Mouse (Mus musculus): ENCODE results near the gene Ehmt2.

Gene Ehmt2

DNA sequence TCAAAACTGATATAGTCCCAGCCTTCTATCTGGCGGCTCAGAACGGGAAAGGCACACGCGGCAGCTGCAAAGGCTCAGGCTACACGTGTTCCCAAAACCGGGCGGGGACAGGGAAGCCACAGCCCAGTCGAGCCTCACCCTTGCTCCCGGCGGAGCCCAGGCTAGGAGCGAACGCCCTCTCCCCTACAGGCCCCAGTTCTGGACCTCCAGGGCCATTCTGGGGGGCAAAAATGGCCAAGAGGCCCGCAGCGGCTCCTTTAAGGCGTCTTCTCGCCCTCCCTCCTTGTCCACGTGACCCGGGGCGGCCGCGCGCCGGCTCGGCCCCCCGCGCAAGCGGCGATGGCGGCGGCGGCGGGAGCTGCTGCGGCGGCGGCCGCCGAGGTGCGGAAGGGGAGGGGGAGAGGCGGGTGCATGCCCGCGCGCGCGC, at the start of gene Ehmt2, which contains the start of gene C2:
Gene Ehmt2 (plus strand): TSS at position 310 of the 427 bp plus-strand sequence.
Gene C2 (minus strand): TSS at position 106 of the 427 bp plus-strand sequence.
- ATAC-seq (ENCODE audit: low TSS enrichment): peak; percentile 58

DNA sequence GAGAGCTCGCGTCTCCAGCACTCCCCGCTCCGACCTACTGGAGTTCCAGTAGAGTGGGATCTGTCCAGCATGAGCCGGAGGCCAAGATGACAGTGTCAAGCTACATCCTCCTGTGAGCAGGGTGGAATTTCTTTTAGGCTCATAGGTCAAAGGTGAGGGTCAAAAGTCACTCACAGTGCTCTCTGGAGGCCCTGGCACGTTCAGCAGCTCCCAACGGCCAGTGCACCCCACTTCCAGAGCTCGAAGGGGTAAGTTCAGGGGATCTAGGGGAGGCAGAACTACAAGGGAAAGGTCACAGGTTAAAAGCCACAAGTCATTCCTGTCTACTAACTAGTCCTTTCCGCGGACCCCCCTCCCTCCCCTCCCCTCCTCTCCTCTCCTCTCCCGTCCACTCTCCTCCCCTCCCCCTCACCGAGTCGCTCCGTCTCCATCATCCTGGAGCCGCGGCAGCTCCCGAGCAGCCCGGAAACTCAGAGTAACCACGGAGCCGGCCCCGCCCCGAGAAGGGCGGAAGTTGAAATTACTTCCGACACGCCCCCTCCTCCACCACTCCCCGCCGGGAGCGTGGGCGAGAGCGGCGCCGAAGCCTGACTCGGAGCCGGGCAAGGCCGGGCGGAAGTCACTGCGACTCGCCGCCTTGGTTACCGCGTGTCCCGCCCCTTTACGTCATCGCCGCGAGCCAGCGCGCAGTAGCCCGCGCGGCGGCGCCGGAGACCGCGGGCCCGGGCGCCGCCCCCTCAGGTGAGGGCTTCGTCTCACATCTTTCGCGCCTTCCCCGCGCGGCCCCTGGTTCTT, 48.4 kb upstream of the Ehmt2 start, which contains the start of the genes Skiv2l and Nelfe:
Gene Skiv2l (minus strand): TSS at position 489 of the 795 bp plus-strand sequence.
Gene Nelfe (plus strand): TSS at position 670 of the 795 bp plus-strand sequence.
- ATAC-seq (ENCODE audit: low TSS enrichment): peak; percentile 98

DNA sequence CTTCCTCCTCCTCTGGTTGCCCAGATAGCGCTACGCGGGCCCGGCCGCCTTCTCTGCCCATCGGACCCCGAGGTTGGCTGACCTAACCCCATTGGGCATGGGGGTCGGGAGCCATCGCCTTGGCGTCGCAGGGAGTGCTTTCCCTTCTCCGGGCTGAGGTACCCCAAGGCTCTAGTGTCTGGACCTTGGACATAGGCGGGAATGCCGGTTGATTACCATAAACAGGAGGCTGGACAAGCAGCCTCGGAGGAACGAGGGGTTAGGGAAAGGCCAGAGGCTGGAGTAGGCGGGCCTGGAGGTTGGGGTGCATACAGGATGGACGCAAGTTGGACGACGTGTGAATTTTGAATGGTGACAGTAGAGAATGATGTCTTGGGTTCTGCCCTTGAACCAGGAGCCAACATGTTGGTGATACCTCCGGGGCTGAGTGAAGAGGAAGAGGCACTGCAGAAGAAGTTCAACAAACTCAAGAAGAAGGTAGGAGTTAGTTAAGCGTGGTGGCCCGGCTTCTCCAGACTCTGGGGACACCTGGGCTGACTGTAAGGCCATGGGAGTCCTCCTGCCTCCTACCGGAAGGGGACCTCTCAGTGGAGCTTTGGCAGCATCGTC, 47.6 kb upstream of the Ehmt2 start:
- peak; percentile 8; the same call in 1 of the 2 replicates for ATAC-seq (ENCODE audit: low TSS enrichment)

- no peak for ATAC-seq (ENCODE audit: low TSS enrichment)
Measured at GRCm38 (mm10) chr17:34853511-34853910, 44.8 kb upstream of the Ehmt2 start.

DNA sequence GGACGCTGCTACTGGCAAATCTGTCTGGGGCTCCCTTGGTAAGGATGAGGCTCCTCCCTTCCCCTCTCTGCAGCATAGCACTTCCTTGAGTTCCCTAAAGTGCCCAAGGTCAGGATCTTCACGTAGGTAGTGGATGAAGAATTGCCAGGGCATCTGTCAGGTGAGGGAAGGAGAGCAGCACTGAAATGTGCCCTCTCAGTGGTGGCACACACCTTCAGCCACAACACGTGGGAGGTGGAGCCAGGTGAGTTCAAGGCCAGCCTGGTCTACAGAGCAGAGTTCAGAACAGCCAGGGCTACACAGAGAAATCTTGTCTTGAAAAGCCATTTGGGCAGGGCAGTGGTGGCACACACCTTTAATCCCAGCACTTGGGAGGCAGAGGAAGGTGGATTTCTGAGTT, 43.5 kb upstream of the Ehmt2 start:
- no peak for ATAC-seq (ENCODE audit: low TSS enrichment)

GRCm38 (mm10) chr17:34855825-34856224, 42.4 kb upstream of the Ehmt2 start:
- ATAC-seq (ENCODE audit: low TSS enrichment): no peak

DNA sequence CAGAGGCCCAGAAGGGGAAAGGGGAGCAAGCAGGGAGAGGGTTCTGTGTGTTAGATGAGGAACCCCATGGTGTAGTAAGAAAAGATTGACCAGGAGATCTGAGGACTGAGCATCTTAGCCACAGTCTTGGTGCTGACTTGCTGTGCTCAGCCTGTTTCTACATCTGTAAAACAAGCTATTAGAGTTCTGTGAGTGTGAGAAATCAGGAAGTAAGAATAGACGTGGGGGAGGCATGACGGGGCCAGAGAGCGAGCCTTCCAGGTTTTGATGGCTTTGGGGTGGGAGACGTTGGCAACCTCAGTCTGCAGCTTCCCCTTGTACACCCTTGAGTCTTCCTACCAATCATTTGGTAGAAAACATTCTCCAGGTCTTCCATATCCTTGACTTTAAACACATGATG, 39.6 kb upstream of the Ehmt2 start:
- no peak for ATAC-seq (ENCODE audit: low TSS enrichment)

DNA sequence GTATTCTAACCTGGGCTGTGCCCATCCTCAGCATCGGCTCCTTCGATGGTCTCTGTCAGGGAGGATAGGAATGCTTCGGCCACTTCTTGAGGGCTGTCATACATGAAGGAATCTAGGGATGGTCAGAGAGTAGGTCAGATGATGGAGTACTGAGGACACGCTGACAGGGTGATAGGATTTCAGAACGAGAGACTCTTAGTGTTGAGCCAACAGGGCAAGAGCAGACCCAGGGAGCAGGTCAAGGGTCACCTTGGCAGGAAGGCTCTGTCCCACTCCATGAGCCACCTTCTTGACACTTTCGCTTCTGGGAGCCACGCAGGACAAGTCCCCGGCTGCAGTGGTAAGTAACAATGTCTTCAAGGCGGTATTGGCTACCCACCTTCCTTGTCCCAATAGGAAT, 37.8 kb upstream of the Ehmt2 start:
- ATAC-seq (ENCODE audit: low TSS enrichment): no peak

- no peak for ATAC-seq (ENCODE audit: low TSS enrichment)
Measured at GRCm38 (mm10) chr17:34861704-34862415, 36.4 kb upstream of the Ehmt2 start.

- no peak for ATAC-seq (ENCODE audit: low TSS enrichment)
Measured at GRCm38 (mm10) chr17:34862416-34863081, 35.7 kb upstream of the Ehmt2 start, which contains the start of gene Cfb. Cfb (minus strand) TSS chr17:34862518.

- no peak for ATAC-seq (ENCODE audit: low TSS enrichment)
Measured at GRCm38 (mm10) chr17:34865981-34866380, 32.3 kb upstream of the Ehmt2 start.

GRCm38 (mm10) chr17:34874321-34874720, 23.9 kb upstream of the Ehmt2 start:
- no peak for ATAC-seq (ENCODE audit: low TSS enrichment)

- no peak for ATAC-seq (ENCODE audit: low TSS enrichment)
Measured at GRCm38 (mm10) chr17:34879336-34879879, 18.9 kb upstream of the Ehmt2 start, which contains the start of gene Zbtb12. Zbtb12 (plus strand) TSS chr17:34879483.

- ATAC-seq (ENCODE audit: low TSS enrichment): no peak
Measured at GRCm38 (mm10) chr17:34881166-34881565, 17.1 kb upstream of the Ehmt2 start.

DNA sequence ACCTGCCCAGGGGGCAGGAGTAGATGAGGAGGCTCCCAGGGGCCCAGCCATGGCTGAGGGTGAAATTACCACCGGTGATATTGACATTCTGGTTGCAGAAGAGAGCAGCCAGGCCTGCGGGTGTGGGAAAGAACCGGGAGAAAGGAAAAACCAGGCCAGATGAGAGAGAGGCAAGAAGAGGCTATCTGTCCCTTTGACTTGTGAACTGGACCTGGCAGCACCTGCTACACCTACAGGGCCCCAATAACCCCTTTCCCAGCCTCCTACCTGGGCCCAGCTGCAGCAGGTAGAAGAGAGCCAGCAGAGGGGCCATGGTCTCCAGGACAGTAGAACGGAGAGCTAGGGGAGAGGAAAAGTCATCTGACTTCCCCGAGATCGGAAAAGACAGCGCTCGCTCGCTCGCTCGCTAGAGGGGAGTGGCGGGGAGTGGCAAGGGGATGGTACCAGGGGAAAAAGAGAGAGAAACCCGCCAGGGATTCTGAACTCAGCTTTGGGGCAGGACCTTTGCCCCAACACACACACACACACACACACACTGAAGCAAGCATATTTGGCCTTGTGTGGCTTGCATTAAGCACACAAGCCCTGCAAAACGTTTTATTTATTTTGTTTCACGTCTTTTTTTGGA, 16.5 kb upstream of the Ehmt2 start, which contains the start of gene Gm20547:
Gene Gm20547 (minus strand): TSS at position 360 of the 628 bp plus-strand sequence.
- no peak for ATAC-seq (ENCODE audit: low TSS enrichment)

GRCm38 (mm10) chr17:34883332-34883731, 14.9 kb upstream of the Ehmt2 start:
- ATAC-seq (ENCODE audit: low TSS enrichment): no peak

DNA sequence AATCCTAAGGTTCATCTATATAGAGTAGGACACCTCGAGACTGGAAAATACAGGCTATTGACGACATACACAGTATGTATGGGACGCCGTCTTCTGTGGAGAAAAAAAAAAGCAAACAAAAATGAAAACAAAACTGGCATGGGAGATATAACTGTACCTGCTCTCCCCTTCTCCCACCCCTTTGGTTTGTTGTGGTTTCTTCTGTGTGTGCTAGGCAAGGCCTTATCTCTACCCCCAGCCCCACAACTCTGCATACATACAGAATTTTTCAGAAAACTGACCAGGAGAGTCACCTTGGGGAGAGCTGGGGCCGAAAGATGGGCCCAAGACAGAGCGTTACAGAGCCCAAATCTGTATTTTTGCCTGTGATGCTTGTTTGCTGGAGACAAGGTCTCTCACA, 13.6 kb upstream of the Ehmt2 start:
- no peak for ATAC-seq (ENCODE audit: low TSS enrichment)

- ATAC-seq (ENCODE audit: low TSS enrichment): no peak
Measured at GRCm38 (mm10) chr17:34885615-34886014, 12.7 kb upstream of the Ehmt2 start.

GRCm38 (mm10) chr17:34887942-34888341, 10.3 kb upstream of the Ehmt2 start:
- ATAC-seq (ENCODE audit: low TSS enrichment): no peak

- ATAC-seq (ENCODE audit: low TSS enrichment): no peak
Measured at GRCm38 (mm10) chr17:34890074-34890743, 8.1 kb upstream of the Ehmt2 start.
